Mouse (Mus musculus): ENCODE measurements around the gene Prl3d1. TPM values are rescaled to one million over a fixed set of nuclear protein-coding genes. Genes with fewer than 3 reads are reported as not detected.

Gene Prl3d1
- not detected for polyA plus RNA-seq (2017; shearing (Covaris generic))

GRCm38 (mm10) chr13:27093890-27094289 lies at the start of gene Prl3d1:
TSS of gene Prl3d1 (plus strand) at chr13:27094190.

GRCm38 (mm10) chr13:27057270-27057669 lies 36.7 kb upstream of the Prl3d1 start, which contains the start of gene Prl:
TSS of gene Prl (plus strand) at chr13:27057570.

GRCm38 (mm10) chr13:27121398-27121797 lies 27.4 kb downstream of the Prl3d1 start, which contains the start of gene Prl3d2:
TSS of gene Prl3d2 (plus strand) at chr13:27121698.

Other genes with a start within 250 kb of the Prl3d1 start
- gene Prl, start 36.6 kb upstream of the Prl3d1 start, polyA plus RNA-seq (2017; shearing (Covaris generic)), result not detected
- gene Prl3d2, start 27.5 kb downstream of the Prl3d1 start, polyA plus RNA-seq (2017; shearing (Covaris generic)), result not detected
- gene Prl3d3, start 62.6 kb downstream of the Prl3d1 start, polyA plus RNA-seq (2017; shearing (Covaris generic)), result not detected
- not detected for gene Prl3c1, start 102.5 kb downstream of the Prl3d1 start, polyA plus RNA-seq (2017; shearing (Covaris generic))
- not detected for gene Prl3b1, start 147.7 kb downstream of the Prl3d1 start, polyA plus RNA-seq (2017; shearing (Covaris generic))
- not detected for gene Prl3a1, start 165.2 kb downstream of the Prl3d1 start, polyA plus RNA-seq (2017; shearing (Covaris generic))
- 0.41 TPM for gene Prl6a1, start 218.4 kb downstream of the Prl3d1 start, polyA plus RNA-seq (2017; shearing (Covaris generic))